Mouse (Mus musculus): ENCODE measurements around the gene Klhdc8b. TPM values are rescaled to one million over a fixed set of nuclear protein-coding genes. Genes with fewer than 3 reads are reported as not detected.

The Klhdc8b gene
- total RNA-seq, 1 experiment from 2014 or later = 6.8 TPM

DNA sequence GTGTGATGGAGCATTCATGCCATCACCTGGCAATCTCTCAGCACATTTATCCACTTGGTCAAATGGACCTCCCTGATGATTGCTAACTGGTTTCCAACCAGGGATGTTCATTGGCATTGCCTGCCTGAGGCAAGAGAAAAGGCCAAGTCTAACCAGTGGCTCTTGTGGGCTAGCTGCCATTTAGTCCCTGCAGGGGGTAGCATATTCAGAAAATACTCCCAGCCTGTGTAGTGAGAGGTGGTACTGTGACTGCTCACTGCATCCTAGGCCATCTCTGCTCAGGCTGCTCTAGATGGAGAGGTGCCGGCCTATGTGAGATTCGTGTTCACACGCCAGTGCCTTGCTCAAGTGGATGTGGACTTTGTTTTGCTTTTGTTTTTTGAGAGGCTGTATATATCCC, 63.1 kb downstream of the Klhdc8b start:
- no peak for ATAC-seq (replicated peaks; ENCODE audit: low read depth, poor library complexity, severe bottlenecking)

Other genes starting within 250 kb of the Klhdc8b start
- gene Dag1, start 197.6 kb downstream of the Klhdc8b start, total RNA-seq (2017) = 7.7 and 10.9 TPM in 2 replicates
- gene Nicn1, start 171.2 kb downstream of the Klhdc8b start, total RNA-seq (2017) = 8.2 and 9.0 TPM in 2 replicates
- 0.82 TPM in 1 of 2 replicates, not detected in the other for gene Amt, start 164.7 kb downstream of the Klhdc8b start, total RNA-seq (2017)
- gene Rhoa, start 155.5 kb downstream of the Klhdc8b start, total RNA-seq (2017) = 256 and 280 TPM in 2 replicates
- 5.4 and 7.9 TPM in 2 replicates for gene Tcta, start 155.4 kb downstream of the Klhdc8b start, total RNA-seq (2017)
- 1,127 and 1,204 TPM in 2 replicates for gene Gpx1, start 122.7 kb downstream of the Klhdc8b start, total RNA-seq (2017)
- 49.2 and 75.5 TPM in 2 replicates for gene Usp4, start 113.7 kb downstream of the Klhdc8b start, total RNA-seq (2017)
- not detected in 2 replicates for gene 1700102P08Rik, start 68.8 kb downstream of the Klhdc8b start, total RNA-seq (2017)
- 0.59 and 1.4 TPM in 2 replicates for gene Ccdc36, start 33.1 kb downstream of the Klhdc8b start, total RNA-seq (2017)
- gene BC048562, start 25.1 kb downstream of the Klhdc8b start, total RNA-seq (2017) = not detected in 2 replicates
- gene Ccdc71, start 1.1 kb downstream of the Klhdc8b start, total RNA-seq (2017) = 11.0 and 15.4 TPM in 2 replicates
- gene Lamb2, start 18.2 kb upstream of the Klhdc8b start, total RNA-seq (2017) = 0.15 and 0.37 TPM in 2 replicates
- 54.3 and 63.1 TPM in 2 replicates for gene Usp19, start 29.0 kb upstream of the Klhdc8b start, total RNA-seq (2017)
- 149 and 207 TPM in 2 replicates for gene Qars, start 46.1 kb upstream of the Klhdc8b start, total RNA-seq (2017)
- gene Qrich1, start 55.2 kb upstream of the Klhdc8b start, total RNA-seq (2017) = 131 and 150 TPM in 2 replicates
- gene Impdh2, start 98.7 kb upstream of the Klhdc8b start, total RNA-seq (2017) = 317 and 371 TPM in 2 replicates
- gene Ndufaf3, start 105.9 kb upstream of the Klhdc8b start, total RNA-seq (2017) = 9.8 and 18.9 TPM in 2 replicates
- gene Dalrd3, start 108.3 kb upstream of the Klhdc8b start, total RNA-seq (2017) = 37.7 and 38.8 TPM in 2 replicates
- 22.0 and 29.5 TPM in 2 replicates for gene Wdr6, start 117.2 kb upstream of the Klhdc8b start, total RNA-seq (2017)
- 0.39 and 1.1 TPM in 2 replicates for gene P4htm, start 136.1 kb upstream of the Klhdc8b start, total RNA-seq (2017)
- gene Arih2, start 187.8 kb upstream of the Klhdc8b start, total RNA-seq (2017) = 50.6 and 57.8 TPM in 2 replicates
- gene Slc25a20, start 200.5 kb upstream of the Klhdc8b start, total RNA-seq (2017) = 29.1 and 39.0 TPM in 2 replicates
- gene Prkar2a, start 227.7 kb upstream of the Klhdc8b start, total RNA-seq (2017) = 20.1 and 28.1 TPM in 2 replicates

Data from common myeloid progenitor, adult 5-6 weeks (primary cell).